Mouse (Mus musculus) cerebellum, adult 2 months (tissue): Measurements from ENCODE around the gene Gng7. TPM values are rescaled to one million over a fixed set of nuclear protein-coding genes. Genes with fewer than 3 reads are reported as not detected.
A peak's percentile ranks its signal among the peaks of the same experiment; 100 is the strongest.
"Not testable (repeated sequence)": the region's sequence is repeated elsewhere in the genome, so short reads cannot be mapped to it uniquely, and the experiment has no call there.

Experiments
- DNase-seq, 2 experiments: peaks; one replicate each; pipeline ENCODE4 v3.0.0; 2021
- H3K27ac ChIP-seq: fragments of 200-500 bp; 2 replicates; pipeline ENCODE4 v1.5.1; 2012; ENCODE audit warnings: low read length, control low read depth, inconsistent platforms; ENCODE audit not compliant: insufficient read depth
- H3K27me3 ChIP-seq: fragments of 200-500 bp; 2 replicates; pipeline ENCODE4 v1.6.1; 2012; ENCODE audit warnings: inconsistent platforms, mild to moderate bottlenecking, low read length, moderate library complexity; ENCODE audit not compliant: control insufficient read depth, insufficient read depth
- H3K4me1 ChIP-seq: fragments of 200-500 bp; 2 replicates; pipeline ENCODE4 v1.6.1; 2011; ENCODE audit warnings: low read length; ENCODE audit not compliant: control insufficient read depth, insufficient read depth
- H3K4me3 ChIP-seq: fragments of 200-500 bp; replicated peaks from 2 replicates; pipeline ENCODE3; 2011; ENCODE audit warnings: mild to moderate bottlenecking, low read depth, low read length, control low read depth; ENCODE audit not compliant: insufficient read depth
- CTCF ChIP-seq: fragments of 200-500 bp; IDR thresholded peaks from 2 replicates; pipeline ENCODE4 v1.5.1; 2011; ENCODE audit warnings: low read depth, mild to moderate bottlenecking, control low read depth, low read length, moderate library complexity, borderline replicate concordance; ENCODE audit not compliant: insufficient read depth
- POLR2A ChIP-seq: fragments of 200-500 bp; IDR thresholded peaks from 2 replicates; pipeline ENCODE4 v1.6.1; 2011; ENCODE audit warnings: low read length, control low read depth, borderline replicate concordance; ENCODE audit not compliant: insufficient read depth
- WGBS: fragments of 180-500 bp; shearing (Covaris S2); methylation state at CpG from one replicate; pipeline ENCODE4 v1.1.7; 2018; 5-methylcytosine and 5-hydroxymethylcytosine counted together
- polyA plus RNA-seq: library from polyadenylated mRNA; depleted of rRNA; stranded (reverse); fragments of >200 nt; gene quantifications from 2 replicates; pipeline ENCODE4 v1.2.3, GENCODE M21; 2012

Gene Gng7
- polyA plus RNA-seq, 1 experiment: 23.0 TPM

DNA sequence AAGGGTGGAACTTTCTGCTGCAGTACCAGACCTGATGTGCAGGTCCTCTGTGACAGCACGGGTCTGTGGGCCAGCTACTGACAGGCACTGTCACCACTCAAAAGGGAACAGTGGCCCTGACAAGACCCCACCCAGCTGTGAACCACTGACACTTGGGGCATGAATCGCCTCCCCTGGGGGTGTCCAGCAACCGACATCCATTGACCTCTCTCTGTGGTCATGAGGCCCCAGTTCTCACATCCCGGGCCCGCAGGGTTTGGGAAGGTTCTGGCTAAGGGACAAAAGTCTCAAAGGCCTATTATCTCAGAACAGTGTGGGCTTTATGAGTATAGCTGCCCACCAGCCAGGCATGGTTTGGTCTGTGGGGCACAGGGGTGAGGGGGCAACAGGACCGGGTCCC lies 40.4 kb upstream of the Gng7 start:
- TF ChIP-seq CTCF (no peak), POLR2A (no peak)
- 72% methylated on average over 6 of the region's 6 CpGs for WGBS
- no peak overlapping the region for H3K27ac ChIP-seq
- H3K27me3 ChIP-seq: no peaks in the 10 kb centered on the region
- no peak overlapping the region for H3K4me3 ChIP-seq
- peaks cover 54% of the 10 kb centered on the region for H3K4me1 ChIP-seq
- no peak for DNase-seq

DNA sequence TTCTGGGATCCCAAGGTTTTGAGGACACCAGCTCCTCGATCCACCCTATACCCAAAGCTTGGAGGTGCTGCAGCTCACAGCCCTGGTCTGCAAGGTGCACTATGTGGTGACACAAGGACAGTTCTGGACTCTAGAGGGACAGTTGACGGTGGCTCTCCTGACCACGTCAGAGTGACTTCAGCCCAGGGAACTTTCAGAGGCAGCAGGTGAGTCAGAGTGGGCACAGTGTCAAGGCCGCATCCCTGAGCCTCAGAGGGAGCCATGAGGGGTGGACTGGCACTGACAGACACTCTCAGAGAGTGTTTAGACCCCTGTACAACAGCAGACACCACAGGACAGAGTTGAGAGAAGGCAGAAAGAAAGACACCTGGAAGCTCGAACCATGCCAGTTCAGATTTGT lies 37.8 kb upstream of the Gng7 start:
- H3K4me3 ChIP-seq: no peak overlapping the region
- WGBS: 49% methylated on average over 5 of the region's 5 CpGs
- no peak for TF ChIP-seq POLR2A
- TF ChIP-seq CTCF: no peak
- no peaks in the 10 kb centered on the region for H3K27me3 ChIP-seq
- H3K27ac ChIP-seq: no peak overlapping the region
- no peak for DNase-seq
- H3K4me1 ChIP-seq: peaks cover 45% of the 10 kb centered on the region

DNA sequence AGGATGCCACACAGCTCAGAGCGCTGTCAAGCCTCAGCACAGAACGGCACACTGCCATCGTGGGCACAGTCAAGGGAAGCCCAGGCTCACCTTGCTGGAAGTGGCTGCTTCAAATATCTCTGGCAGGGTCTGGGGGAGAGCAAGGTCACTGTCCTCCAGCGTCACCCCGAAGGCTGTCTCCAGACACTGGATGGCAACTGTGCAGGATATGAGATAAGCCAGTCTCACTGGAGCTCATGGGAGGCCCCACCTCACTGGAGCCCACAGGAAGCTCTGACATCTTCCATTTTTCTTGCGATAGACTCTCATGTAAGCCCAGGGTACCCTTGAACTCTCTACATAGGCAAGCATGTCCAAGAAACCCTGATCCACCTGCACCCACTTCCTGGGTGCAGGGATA lies 36.4 kb upstream of the Gng7 start:
- DNase-seq: no peak
- TF ChIP-seq CTCF: no peak
- no peak for TF ChIP-seq POLR2A
- no peak overlapping the region for H3K27ac ChIP-seq
- WGBS: 95% methylated on average over 6 of the region's 6 CpGs
- no peaks in the 10 kb centered on the region for H3K27me3 ChIP-seq
- peaks cover 32% of the 10 kb centered on the region for H3K4me1 ChIP-seq
- no peak overlapping the region for H3K4me3 ChIP-seq

GRCm38 (mm10) chr10:81050645-81051044 lies 35.9 kb upstream of the Gng7 start:
- whole genome bisulfite sequencing: 83% methylated on average over 4 of the region's 4 CpGs
- TF ChIP-seq POLR2A (no peak), CTCF (peak; percentile 45)
- H3K4me3 ChIP-seq: no peak overlapping the region

GRCm38 (mm10) chr10:81045246-81045645 lies 30.5 kb upstream of the Gng7 start:
- not testable (repeated sequence) for DNase-seq, H3K27me3 ChIP-seq, H3K27ac ChIP-seq, H3K4me1 ChIP-seq, H3K4me3 ChIP-seq
- WGBS: 93% methylated on average over 14 of the region's 14 CpGs

More at GRCm38 (mm10) chr10:81050645-81051044, 35.9 kb upstream of the Gng7 start:
- Histone ChIP-seq H3K27me3 (no peaks in the 10 kb centered on the region), H3K27ac (no peak overlapping the region), H3K4me1 (peaks cover 28% of the 10 kb centered on the region; the same call in 1 of the 2 replicates)
- no peak for DNase-seq

- WGBS: 26% methylated on average over 13 of the region's 13 CpGs
These were observed 26.9 kb upstream of the Gng7 start for GRCm38 (mm10) chr10:81041458-81042175.

DNA sequence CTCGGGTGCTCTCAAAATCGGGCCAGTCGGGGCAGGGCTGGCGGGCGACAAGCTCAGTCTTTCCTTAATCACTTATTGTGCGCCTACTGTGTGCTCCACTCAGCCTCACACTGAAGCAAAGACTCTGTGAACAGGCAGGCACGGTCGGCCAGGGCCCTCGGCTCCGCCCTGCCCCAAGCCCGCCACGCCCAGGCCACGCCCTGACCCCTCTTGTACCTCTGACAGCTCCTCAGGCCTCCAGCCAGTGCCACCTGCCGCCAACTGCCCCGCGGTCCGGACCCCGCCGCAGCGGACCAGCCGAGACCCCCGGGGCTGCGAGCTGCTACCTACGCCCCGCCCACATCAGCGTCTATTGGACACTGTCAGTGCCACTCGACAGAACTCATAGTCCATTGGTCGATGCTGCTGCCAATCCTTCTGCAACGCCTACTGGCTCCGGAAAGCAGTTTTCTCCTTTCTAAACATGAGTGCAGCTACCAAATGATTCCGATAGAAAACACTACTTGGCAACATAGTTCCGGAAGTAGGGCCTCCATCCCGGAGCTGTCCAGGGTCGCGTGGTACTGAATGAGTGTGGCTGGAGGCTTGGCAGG lies 22.3 kb upstream of the Gng7 start, which contains the start of gene Slc39a3:
Slc39a3 (minus strand) TSS at position 439 of the 593 bp plus-strand sequence.
- Histone ChIP-seq H3K27ac (peak within 1 kb of the TSS; percentile 30; the same call in 1 of the 2 replicates), H3K4me1 (peaks cover 18% of the 10 kb centered on the region), H3K4me3 (peak within 1 kb of the TSS; percentile 83), H3K27me3 (no peaks in the 10 kb centered on the region)
- DNase-seq: peak; percentile 98 to 100
- under 1% methylated on average over 35 of the region's 35 CpGs for WGBS
- TF ChIP-seq CTCF (no peak), POLR2A (peak; percentile 77)

More at GRCm38 (mm10) chr10:81041458-81042175, 26.9 kb upstream of the Gng7 start:
- peak; percentile 72 to 84 for DNase-seq
- TF ChIP-seq CTCF (peak; percentile 93), POLR2A (no peak)
- no peaks in the 10 kb centered on the region for H3K27me3 ChIP-seq
- no peak overlapping the region for H3K27ac ChIP-seq
- H3K4me1 ChIP-seq: 0 out of 2 replicates have a peak, but pooled peaks cover 6% of the 10 kb centered on the region
- H3K4me3 ChIP-seq: no peak overlapping the region

DNA sequence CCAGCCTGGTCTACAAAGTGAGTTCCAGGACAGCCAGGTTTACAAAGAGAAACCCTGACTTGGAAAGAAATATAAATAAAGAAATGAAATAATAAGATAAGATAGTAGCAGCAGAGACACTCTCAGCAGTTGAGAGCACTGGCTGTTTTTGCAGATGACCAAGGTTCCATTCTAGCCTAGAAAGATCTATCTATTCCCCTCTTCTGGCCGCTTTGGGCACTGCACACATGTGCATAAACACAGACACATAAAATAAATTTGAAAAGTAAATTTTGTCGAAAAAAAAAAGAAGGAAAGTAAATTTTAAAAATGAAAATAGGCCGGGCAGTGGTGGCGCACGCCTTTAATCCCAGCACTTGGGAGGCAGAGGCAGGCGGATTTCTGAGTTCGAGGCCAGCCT lies 21.5 kb upstream of the Gng7 start:
- no peak overlapping the region for H3K4me3 ChIP-seq
- no peak overlapping the region for H3K27ac ChIP-seq
- H3K27me3 ChIP-seq: no peaks in the 10 kb centered on the region
- no peak for TF ChIP-seq POLR2A
- TF ChIP-seq CTCF: 0 out of 2 replicates have a peak, but pooled peaks have one; percentile 5
- WGBS: 80% methylated on average over 7 of the region's 7 CpGs
- no peak for DNase-seq
- H3K4me1 ChIP-seq: peaks cover 18% of the 10 kb centered on the region
